Mouse (Mus musculus) liver, postnatal 0 days (tissue): Measurements from ENCODE around the gene Ogfod1.

ENCODE experiments used
- CTCF ChIP-seq: sonication (generic); IDR thresholded peaks from 2 replicates; pipeline ENCODE4 v1.5.1; 2016; ENCODE audit warnings: antibody characterized with exemption, low read depth
- EP300 ChIP-seq: IDR thresholded peaks from 2 replicates; pipeline ENCODE4 v1.6.1; 2016; ENCODE audit warnings: antibody characterized with exemption, low read depth, mild to moderate bottlenecking

DNA sequence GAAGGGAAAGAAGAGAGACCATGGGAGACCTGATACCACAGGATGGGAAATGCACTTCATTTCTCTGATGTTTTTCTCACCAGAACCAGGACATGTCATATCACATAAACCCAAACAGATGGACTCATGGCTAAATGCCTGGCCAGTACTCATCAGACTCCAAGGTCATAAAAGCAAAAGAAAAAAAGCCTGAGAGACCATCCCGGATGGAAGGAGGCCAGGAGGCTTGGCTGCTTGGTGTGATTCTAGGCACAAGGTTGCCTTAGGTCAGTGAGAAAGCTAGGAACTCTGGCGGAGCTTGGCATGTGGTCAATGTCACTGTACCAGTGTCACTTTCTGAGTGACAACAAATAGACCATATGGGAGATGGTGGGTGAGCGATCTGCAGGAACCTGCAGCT lies 70.9 kb downstream of the Ogfod1 start:
- no peak for TF ChIP-seq CTCF
- no peak for TF ChIP-seq EP300
